Mouse (Mus musculus): ENCODE results near the gene Arid4a. TPM values are rescaled to one million over a fixed set of nuclear protein-coding genes. Genes with fewer than 3 reads are reported as not detected.
A peak's percentile ranks its signal among the peaks of the same experiment; 100 is the strongest.

The Arid4a gene
- polyA plus RNA-seq, 1 experiment from 2014 or later: 17.3 TPM

- POLR2A ChIA-PET: interaction anchor here (0.5 kb wide), 1 partner anchor 172 kb away, joined by 3 read pairs; no protein-coding TSS in a partner anchor
- CTCF ChIA-PET: no interaction called here
- no peak for DNase-seq (ENCODE audit: low read depth, low spot score)
- H3K27me3 ChIP-seq: no peaks in the 10 kb centered on the region
- TF ChIP-seq CTCF (IDR thresholded peaks at IDR 0.05): peak; percentile 41
- ATAC-seq: no peak
- in situ Hi-C loops (cut with MboI; ENCODE audit: low pct_unique_long_range_greater_than_20kb): no loop called here
Measured at GRCm38 (mm10) chr12:71141189-71141588, 125.4 kb downstream of the Arid4a start.

DNA sequence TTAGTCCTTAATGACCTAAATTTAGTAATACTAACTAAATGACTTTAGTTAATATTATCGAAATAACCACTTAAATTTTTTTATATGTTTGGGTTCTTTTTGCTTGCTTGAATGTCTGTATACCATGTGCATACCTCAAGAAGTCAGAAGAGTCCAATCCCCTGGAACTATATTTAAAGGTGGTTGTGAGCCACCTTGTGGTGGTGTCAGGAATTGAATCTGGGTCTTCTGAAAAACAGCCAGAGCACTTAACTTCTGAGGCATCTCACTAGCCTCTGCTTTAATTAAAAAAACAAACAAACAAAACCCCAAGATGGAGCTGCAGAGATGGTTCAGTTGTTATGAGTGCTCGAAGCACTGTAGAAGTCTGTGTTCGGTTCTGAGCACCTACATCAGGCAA, 131.9 kb downstream of the Arid4a start:
- TF ChIP-seq CTCF (IDR thresholded peaks at IDR 0.05): peak; percentile 79
- CTCF ChIA-PET: interaction anchor here (0.6 to 2.3 kb wide), 6 partner anchors 9 to 201 kb away, joined by 3 to 15 read pairs (median 4); partner anchors contain the start of genes 2700049A03Rik, Arid4a and Timm9

More for the DNA sequence above, 131.9 kb downstream of the Arid4a start:
- ATAC-seq: no peak
- no peak for DNase-seq (ENCODE audit: low read depth, low spot score)
- in situ Hi-C loops (cut with MboI; ENCODE audit: low pct_unique_long_range_greater_than_20kb): no loop called here
- H3K27me3 ChIP-seq: no peaks in the 10 kb centered on the region
- POLR2A ChIA-PET: interaction anchor here (0.6 kb wide), 1 partner anchor 194 kb away, joined by 3 read pairs; no protein-coding TSS in a partner anchor

Other genes starting within 250 kb of the Arid4a start
- gene Frmd6, start 190.5 kb upstream of the Arid4a start, polyA plus RNA-seq (2021): 79.3 TPM
- gene Actr10, start 78.1 kb upstream of the Arid4a start, polyA plus RNA-seq (2021): 203 TPM
- 201 TPM for gene Psma3, start 41.4 kb upstream of the Arid4a start, polyA plus RNA-seq (2021)
- gene Tomm20l, start 95.4 kb downstream of the Arid4a start, polyA plus RNA-seq (2021): not detected
- gene Timm9, start 120.7 kb downstream of the Arid4a start, polyA plus RNA-seq (2021): 52.0 TPM
- gene 2700049A03Rik, start 120.9 kb downstream of the Arid4a start, polyA plus RNA-seq (2021): 7.5 TPM

Measured in Patski (cell line).